Mouse (Mus musculus) intestine, embryonic 14.5 days (tissue): Measurements from ENCODE around the gene Hspa4. TPM values are rescaled to one million over a fixed set of nuclear protein-coding genes. Genes with fewer than 3 reads are reported as not detected.

ENCODE experiments used
- ATAC-seq: fragments of 200-750 bp; cut with Nextera tagmentation; replicated peaks from 2 replicates; pipeline ENCODE4 v1.8.0; 2017; ENCODE audit warnings: low read depth, moderate number of reproducible peaks, moderate TSS enrichment, moderate library complexity; ENCODE audit not compliant: low FRiP score, low TSS enrichment
- DNase-seq: peaks from one replicate; pipeline ENCODE4 v3.0.0-alpha.2; 2018; ENCODE audit warnings: low spot score
- H3K27ac ChIP-seq: fragments of 300-500 bp; sonication (generic); 2 replicates; pipeline ENCODE4 v1.5.1; 2014; ENCODE audit warnings: low read depth, mild to moderate bottlenecking, control low read depth
- H3K27me3 ChIP-seq: fragments of 300-500 bp; sonication (generic); replicated peaks from 2 replicates; pipeline ENCODE4 v1.6.1; 2014; ENCODE audit warnings: low read length, control low read depth; ENCODE audit not compliant: control insufficient read depth, insufficient read depth
- H3K36me3 ChIP-seq: fragments of 300-500 bp; sonication (generic); 2 replicates; pipeline ENCODE4 v1.6.1; 2014; ENCODE audit warnings: low read length, control low read depth; ENCODE audit not compliant: control insufficient read depth, insufficient read depth
- H3K4me1 ChIP-seq: fragments of 300-500 bp; sonication (generic); replicated peaks from 2 replicates; pipeline ENCODE4 v1.6.1; 2014; ENCODE audit warnings: low read length, control low read depth, mixed read lengths; ENCODE audit not compliant: control insufficient read depth, insufficient read depth
- H3K4me2 ChIP-seq: fragments of 300-500 bp; sonication (generic); 2 replicates; pipeline ENCODE4 v1.6.1; 2014; ENCODE audit warnings: low read length
- H3K4me3 ChIP-seq: fragments of 300-500 bp; sonication (generic); 2 replicates; pipeline ENCODE4 v1.5.1; 2014; ENCODE audit warnings: low read depth, low read length, control low read depth, mixed read lengths
- H3K9ac ChIP-seq: fragments of 300-500 bp; sonication (generic); 2 replicates; pipeline ENCODE4 v1.6.1; 2014; ENCODE audit warnings: mild to moderate bottlenecking, low read length
- H3K9me3 ChIP-seq: fragments of 300-500 bp; sonication (generic); 2 replicates; pipeline ENCODE4 v1.6.1; 2016; ENCODE audit warnings: low read length, control low read depth; ENCODE audit not compliant: control insufficient read depth
- WGBS: fragments of 180-500 bp; shearing (Covaris S2); extraction: QIAGEN DNeasy Blood & Tissue Kit; methylation state at CpG from one replicate; pipeline ENCODE4 v1.1.7; 2014; 5-methylcytosine and 5-hydroxymethylcytosine counted together
- polyA plus RNA-seq: library from polyadenylated mRNA; unstranded; fragments of >200 nt; fragmentation: Nextera tagmentation; extraction: Ambion mirVana; gene quantifications from 2 replicates; pipeline ENCODE4 v1.2.1, GENCODE M21; 2014

Gene Hspa4
- polyA plus RNA-seq, 1 experiment from 2014 or later = 105 TPM

GRCm38 (mm10) chr11:53278411-53278810 lies 21.8 kb downstream of the Hspa4 start:
- H3K36me3 ChIP-seq = peaks cover 89% of the 10 kb centered on the region
- no peak for DNase-seq
- no peak overlapping the region for H3K27ac ChIP-seq
- no peak for ATAC-seq
- WGBS = 87% methylated on average over 4 of the region's 4 CpGs
- no peak overlapping the region for H3K9ac ChIP-seq
- H3K27me3 ChIP-seq = no peaks in the 10 kb centered on the region
- H3K4me2 ChIP-seq = no peak overlapping the region
- H3K4me3 ChIP-seq = no peak overlapping the region
- H3K4me1 ChIP-seq = no peaks in the 10 kb centered on the region
- H3K9me3 ChIP-seq = no peaks in the 10 kb centered on the region

GRCm38 (mm10) chr11:53275358-53275757 lies 24.9 kb downstream of the Hspa4 start:
- no peak for DNase-seq
- ATAC-seq = no peak
- Histone ChIP-seq H3K9ac (no peak overlapping the region), H3K4me2 (no peak overlapping the region), H3K27ac (no peak overlapping the region), H3K27me3 (no peaks in the 10 kb centered on the region), H3K36me3 (peaks cover 89% of the 10 kb centered on the region), H3K4me3 (no peak overlapping the region), H3K4me1 (no peaks in the 10 kb centered on the region), H3K9me3 (no peaks in the 10 kb centered on the region)
- WGBS = 93% methylated on average over 3 of the region's 3 CpGs

GRCm38 (mm10) chr11:53273313-53273712 lies 26.9 kb downstream of the Hspa4 start:
- DNase-seq (no peak), ATAC-seq (no peak)
- H3K9me3 ChIP-seq = no peaks in the 10 kb centered on the region
- H3K27ac ChIP-seq = no peak overlapping the region
- no peaks in the 10 kb centered on the region for H3K4me1 ChIP-seq
- peaks cover 91% of the 10 kb centered on the region for H3K36me3 ChIP-seq
- H3K4me3 ChIP-seq = no peak overlapping the region
- no peaks in the 10 kb centered on the region for H3K27me3 ChIP-seq
- no peak overlapping the region for H3K9ac ChIP-seq
- WGBS = 85% methylated on average over 5 of the region's 5 CpGs
- H3K4me2 ChIP-seq = no peak overlapping the region

DNA sequence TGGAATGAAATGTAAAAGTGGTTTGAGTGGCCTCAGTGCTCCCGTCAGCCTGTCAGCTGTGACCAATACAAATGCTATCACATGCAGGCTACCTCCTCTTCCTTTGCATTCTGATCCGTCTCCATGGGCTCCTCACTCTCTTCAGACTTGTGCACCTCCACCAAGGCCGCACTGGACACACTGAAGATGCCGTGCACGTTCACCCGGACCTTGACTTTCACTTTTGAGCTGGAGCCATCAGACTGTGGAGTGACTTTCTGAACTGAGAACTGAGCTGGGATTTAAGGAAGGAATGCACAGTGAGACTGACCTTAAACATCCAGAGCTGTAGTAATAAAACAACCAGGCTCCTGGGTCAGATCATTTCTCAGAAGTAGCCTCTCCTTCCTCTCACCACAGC lies 30.7 kb downstream of the Hspa4 start:
- ATAC-seq = no peak
- Histone ChIP-seq H3K27ac (no peak overlapping the region), H3K4me2 (no peak overlapping the region), H3K9ac (no peak overlapping the region), H3K36me3 (peaks cover 100% of the 10 kb centered on the region), H3K9me3 (no peaks in the 10 kb centered on the region), H3K4me3 (no peak overlapping the region), H3K4me1 (no peaks in the 10 kb centered on the region), H3K27me3 (no peaks in the 10 kb centered on the region)
- 96% methylated on average over 6 of the region's 6 CpGs for WGBS
- no peak for DNase-seq

DNA sequence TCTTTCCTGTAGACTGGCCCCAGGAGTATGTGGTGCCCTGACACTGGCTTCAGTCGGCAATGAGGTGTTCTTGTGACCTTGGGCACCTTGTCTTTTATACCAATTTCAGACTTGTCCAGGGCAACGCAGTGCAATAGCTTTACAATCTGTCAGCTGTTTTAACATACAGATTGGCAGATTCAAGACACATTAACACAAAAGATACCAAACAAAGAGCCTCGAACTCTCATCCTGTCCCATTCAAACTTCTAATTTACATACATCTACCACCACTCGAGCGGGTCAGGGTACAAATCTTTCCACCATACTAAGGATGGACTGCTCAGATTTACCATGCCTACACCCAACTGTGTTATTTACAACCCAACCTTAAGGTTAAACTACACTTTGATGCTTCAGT lies 39.7 kb downstream of the Hspa4 start:
- Histone ChIP-seq H3K4me3 (no peak overlapping the region), H3K4me1 (no peaks in the 10 kb centered on the region), H3K27ac (no peak overlapping the region), H3K9ac (no peak overlapping the region), H3K4me2 (no peak overlapping the region), H3K9me3 (no peaks in the 10 kb centered on the region), H3K36me3 (peaks cover 53% of the 10 kb centered on the region), H3K27me3 (no peaks in the 10 kb centered on the region)
- ATAC-seq = no peak
- DNase-seq = no peak
- 78% methylated on average over 5 of the region's 5 CpGs for WGBS

- no peak overlapping the region for H3K4me3 ChIP-seq
- no peak overlapping the region for H3K27ac ChIP-seq
- no peaks in the 10 kb centered on the region for H3K4me1 ChIP-seq
- no peak for DNase-seq
- no peak for ATAC-seq
- H3K36me3 ChIP-seq = peaks cover 48% of the 10 kb centered on the region
- no peak overlapping the region for H3K9ac ChIP-seq
- 72% methylated on average over 1 of the region's 1 CpGs for WGBS
- H3K4me2 ChIP-seq = no peak overlapping the region
- H3K9me3 ChIP-seq = no peaks in the 10 kb centered on the region
- no peaks in the 10 kb centered on the region for H3K27me3 ChIP-seq
These were observed 40.2 kb downstream of the Hspa4 start for GRCm38 (mm10) chr11:53260056-53260455.

GRCm38 (mm10) chr11:53259047-53259632 lies 41.1 kb downstream of the Hspa4 start:
- Histone ChIP-seq H3K9ac (no peak overlapping the region), H3K27me3 (no peaks in the 10 kb centered on the region), H3K27ac (no peak overlapping the region), H3K4me1 (no peaks in the 10 kb centered on the region), H3K9me3 (0 out of 2 replicates have a peak, but pooled peaks cover 4% of the 10 kb centered on the region), H3K4me3 (no peak overlapping the region), H3K4me2 (no peak overlapping the region), H3K36me3 (peaks cover 39% of the 10 kb centered on the region)
- 82% methylated on average over 6 of the region's 6 CpGs for WGBS
- no peak for ATAC-seq
- no peak for DNase-seq

DNA sequence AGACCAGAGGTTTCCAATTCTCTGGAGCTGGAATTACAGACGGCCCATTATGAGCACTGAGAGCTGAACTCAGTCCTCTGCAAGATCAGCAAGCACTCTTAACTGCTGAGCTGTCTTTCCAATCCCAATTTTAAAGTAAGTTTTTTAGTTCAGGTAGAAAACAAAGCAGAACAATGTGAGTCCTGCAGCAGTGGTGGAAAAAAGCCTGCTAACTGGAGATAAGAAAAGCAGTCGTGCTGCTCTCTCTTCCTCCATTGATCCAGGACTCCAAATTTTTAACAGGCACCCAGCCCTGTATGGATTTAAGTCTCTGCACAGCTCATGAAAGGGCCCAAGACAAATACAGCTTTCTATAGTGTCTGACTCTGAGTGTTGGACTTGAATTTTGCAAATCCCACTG lies 43.3 kb downstream of the Hspa4 start:
- 0 out of 2 replicates have a peak, but pooled peaks cover 4% of the 10 kb centered on the region for H3K9me3 ChIP-seq
- H3K4me2 ChIP-seq = no peak overlapping the region
- DNase-seq (no peak), ATAC-seq (no peak)
- no peak overlapping the region for H3K4me3 ChIP-seq
- H3K9ac ChIP-seq = no peak overlapping the region
- H3K27me3 ChIP-seq = no peaks in the 10 kb centered on the region
- WGBS = 64% methylated on average over 2 of the region's 2 CpGs
- H3K27ac ChIP-seq = no peak overlapping the region
- H3K36me3 ChIP-seq = peaks cover 19% of the 10 kb centered on the region
- H3K4me1 ChIP-seq = no peaks in the 10 kb centered on the region

DNA sequence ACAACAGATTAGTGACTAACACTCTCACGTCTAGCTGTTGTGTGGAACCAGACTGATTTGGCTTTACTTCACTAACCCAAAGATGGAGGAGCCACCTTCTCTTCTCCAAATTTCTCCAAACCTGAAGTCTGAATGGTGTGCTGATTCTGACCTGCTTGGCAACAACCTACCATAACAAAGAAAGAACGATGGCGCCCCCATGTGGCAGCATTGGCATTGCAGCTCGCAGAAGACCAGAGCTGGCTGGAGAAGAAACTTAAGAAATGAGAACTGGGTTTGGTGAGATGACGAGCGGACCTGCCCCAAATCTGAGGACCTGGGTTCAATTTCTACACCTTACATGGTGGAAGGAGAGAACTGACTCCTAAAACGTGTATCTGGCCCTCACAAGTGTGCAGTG lies 45.3 kb downstream of the Hspa4 start:
- no peak overlapping the region for H3K4me3 ChIP-seq
- no peak overlapping the region for H3K9ac ChIP-seq
- H3K4me2 ChIP-seq = no peak overlapping the region
- DNase-seq (peak; percentile 95), ATAC-seq (no peak)
- H3K27ac ChIP-seq = no peak overlapping the region
- H3K27me3 ChIP-seq = no peaks in the 10 kb centered on the region
- no peaks in the 10 kb centered on the region for H3K4me1 ChIP-seq
- 42% methylated on average over 7 of the region's 7 CpGs for WGBS
- 0 out of 2 replicates have a peak, but pooled peaks cover 4% of the 10 kb centered on the region for H3K9me3 ChIP-seq
- H3K36me3 ChIP-seq = no peaks in the 10 kb centered on the region
